In genomic region chr5:143871547-143872169, GRCm38 (mm10) we compare ENCODE assay signal across 24 mouse cellular contexts. TPM values are rescaled to one million over a fixed set of nuclear protein-coding genes. Genes with fewer than 3 reads are reported as not detected.
DNase-seq lines count a peak whose midpoint lies in the region; ATAC-seq and TF ChIP-seq lines count a peak whose summit lies in the region.
"Had no signal": no experiment of that assay in that cellular context is flagged by ENCODE, and none has a peak within 500 bp of the region (broad histone marks: within the 10 kb centered on the region; RNA-seq: fewer than 3 reads in every experiment).

No protein-coding gene starts in this region.

- no peak overlapping the region for H3K4me3 ChIP-seq in limb, embryonic 14.5 days (replicated peaks; ENCODE audit: low read length)
- no peak overlapping the region for H3K4me3 ChIP-seq in limb, embryonic 10.5 days
- H3K4me3 ChIP-seq in myocyte, result no peak overlapping the region
- H3K4me3 ChIP-seq: forebrain, embryonic 13.5 days; heart, embryonic 12.5 days; hindbrain, embryonic 10.5 days had no signal

- H3K27me3 ChIP-seq in limb, embryonic 14.5 days (ENCODE audit: control insufficient read depth, insufficient read depth, low read length), result no peaks in the 10 kb centered on the region
- no peaks in the 10 kb centered on the region for H3K27me3 ChIP-seq in limb, embryonic 10.5 days (ENCODE audit: low read depth, poor library complexity, severe bottlenecking)
- H3K27me3 ChIP-seq in myocyte (ENCODE audit: control insufficient read depth, insufficient read depth, insufficient read length), result no peaks in the 10 kb centered on the region
- H3K27me3 ChIP-seq: forebrain, embryonic 13.5 days; heart, embryonic 12.5 days had no signal

- no peaks in the 10 kb centered on the region for H3K9me3 ChIP-seq in limb, embryonic 14.5 days (ENCODE audit: control insufficient read depth, low read length)
- no peaks in the 10 kb centered on the region for H3K9me3 ChIP-seq in limb, embryonic 10.5 days (replicated peaks)
- H3K9me3 ChIP-seq: forebrain, embryonic 13.5 days; G1E; heart, embryonic 12.5 days; hindbrain, embryonic 10.5 days had no signal

- H3ac ChIP-seq in myocyte (ENCODE audit: control insufficient read depth, insufficient read length), result no peak overlapping the region

- H3K9ac ChIP-seq in limb, embryonic 14.5 days (ENCODE audit: low read depth, low read length, severe bottlenecking), result no peak overlapping the region
- H3K9ac ChIP-seq: forebrain, embryonic 13.5 days; forebrain, postnatal 0 days; heart, embryonic 12.5 days; hindbrain, embryonic 14.5 days had no signal

- ATAC-seq in limb, embryonic 14.5 days (ENCODE audit: low FRiP score, low read depth), result peak; percentile 55
- ATAC-seq: activated CD4-positive, CD25-positive, alpha-beta regulatory T cell, adult 4 months; forebrain, embryonic 13.5 days; forebrain, postnatal 0 days had no signal

- H3K79me2 ChIP-seq in myocyte (ENCODE audit: control insufficient read depth, insufficient read depth), result no peaks in the 10 kb centered on the region

- no peaks in the 10 kb centered on the region for H3K4me1 ChIP-seq in limb, embryonic 14.5 days (ENCODE audit: control insufficient read depth, insufficient read depth, low read length)
- no peaks in the 10 kb centered on the region for H3K4me1 ChIP-seq in limb, embryonic 10.5 days
- H3K4me1 ChIP-seq: forebrain, embryonic 13.5 days; heart, embryonic 12.5 days; hindbrain, embryonic 10.5 days had no signal

- WGBS in limb, embryonic 14.5 days, result 68% methylated on average over 11 of the region's 11 CpGs
- 92% methylated on average over 11 of the region's 11 CpGs for WGBS in limb, embryonic 10.5 days

- H3K36me3 ChIP-seq in limb, embryonic 14.5 days (ENCODE audit: control insufficient read depth, insufficient read depth, low read length), result peaks cover 35% of the 10 kb centered on the region
- peaks cover 50% of the 10 kb centered on the region for H3K36me3 ChIP-seq in limb, embryonic 10.5 days
- peaks cover 7% of the 10 kb centered on the region for H3K36me3 ChIP-seq in myocyte (ENCODE audit: control insufficient read depth, insufficient read depth)

- no peak overlapping the region for H3K27ac ChIP-seq in limb, embryonic 14.5 days (replicated peaks; ENCODE audit: low read depth, low read length)
- H3K27ac ChIP-seq in limb, embryonic 10.5 days, result no peak overlapping the region
- H3K27ac ChIP-seq: forebrain, embryonic 13.5 days; hindbrain, embryonic 10.5 days; hindbrain, embryonic 14.5 days had no signal

- DNase-seq in limb, embryonic 14.5 days (ENCODE audit: low spot score), result no peak
- no peak for DNase-seq in limb, embryonic 10.5 days (ENCODE audit: low spot score)
- peak; percentile 85 for DNase-seq in A20 (ENCODE audit: low read depth, low spot score)
- peak; percentile 18 for DNase-seq in R1 (ENCODE audit: low read depth, low spot score)
- no peak for DNase-seq in heart, adult 11 months
- DNase-seq in T-cell, adult 2 months (ENCODE audit: low spot score), result no peak
- no peak for DNase-seq in layer of hippocampus, postnatal 25 days (ENCODE audit: extremely low spot score in 1 of 2, low spot score in 1 of 2)
- DNase-seq: adrenal gland, postnatal 25 days; cerebellum, adult 2 months; cerebellum, postnatal 10 days; forebrain, postnatal 0 days; gastrocnemius, postnatal 14 days had no signal

- no peak for TF ChIP-seq POLR2A in limb, embryonic 14.5 days (IDR thresholded peaks at IDR 0.05; ENCODE audit: borderline replicate concordance, extremely low read depth, insufficient read depth, insufficient read length)
- TF ChIP-seq POLR2A in myocyte (IDR thresholded peaks at IDR 0.05; ENCODE audit: insufficient read length, low read depth), result no peak

- no peak overlapping the region for H3K4me2 ChIP-seq in limb, embryonic 14.5 days (replicated peaks; ENCODE audit: low read depth, low read length, severe bottlenecking)
- no peak overlapping the region for H3K4me2 ChIP-seq in myocyte (ENCODE audit: low read depth)
- H3K4me2 ChIP-seq: forebrain, embryonic 13.5 days; heart, embryonic 12.5 days; hindbrain, embryonic 14.5 days had no signal

TF ChIP-seq in myocyte, 11 proteins besides CTCF, POLR2A, EP300 and RAD21:
- TF ChIP-seq TCF12 (IDR thresholded peaks at IDR 0.05; ENCODE audit: insufficient read depth, poor library complexity, severe bottlenecking) (peak; percentile 2), POLR2AphosphoS2 (IDR thresholded peaks at IDR 0.05; ENCODE audit: insufficient read length, low read depth) (no peak), MYOG (IDR thresholded peaks at IDR 0.05; ENCODE audit: control insufficient read depth in 1 of 3, insufficient read depth in 1 of 3, insufficient read length in 2 of 3, low read depth in 2 of 3) (peak in 2 of 3 experiments; percentile 11 to 63), MAX (IDR thresholded peaks at IDR 0.05; ENCODE audit: low read depth) (no peak), MYOD1 (IDR thresholded peaks at IDR 0.05; ENCODE audit: control insufficient read depth in 1 of 3, insufficient read length in 2 of 3, low read depth in 2 of 3) (peak in 1 of 3 experiments; percentile 55), SRF (IDR thresholded peaks at IDR 0.05; ENCODE audit: control insufficient read depth, insufficient read length, low read depth) (no peak), E2F4 (IDR thresholded peaks at IDR 0.05; ENCODE audit: insufficient read depth) (no peak)

RNA-seq across cellular contexts. Expression of gene Ankrd61, which starts 25.8 kb away (rescaled TPM):
- polyA plus RNA-seq in limb, embryonic 14.5 days (2012; rRNA removed), result 0.36 and 0.54 TPM in 2 replicates
- 0.21 and 0.33 TPM in 2 replicates for polyA plus RNA-seq in limb, embryonic 14.5 days (2014; fragmentation: Nextera tagmentation; extraction: Ambion mirVana)
- 0.11 and 0.35 TPM in 2 replicates for polyA plus RNA-seq in limb, embryonic 10.5 days (2016; fragmentation: Nextera tagmentation; extraction: Ambion mirVana)
- polyA plus RNA-seq in myocyte (2012; fragmentation: generic; extraction: Trizol), result 0.25 TPM
- under 1 TPM in 1 of 2 experiments, not detected in 1; 0.15 TPM for total RNA-seq in layer of hippocampus, postnatal 25 days (2021)
- total RNA-seq: adrenal gland, adult 18-20 months; forebrain, postnatal 0 days; gastrocnemius, adult 18-20 months; gastrocnemius, postnatal 14 days; heart, adult 8-10 months; heart, postnatal 25 days had no signal
- polyA plus RNA-seq: G1E had no signal

RNA-seq across cellular contexts. Expression of gene Aimp2, which starts 38.0 kb away (rescaled TPM):
- 93.0 and 94.1 TPM in 2 replicates for polyA plus RNA-seq in limb, embryonic 14.5 days (2012; rRNA removed)
- 108 and 109 TPM in 2 replicates for polyA plus RNA-seq in limb, embryonic 14.5 days (2014; fragmentation: Nextera tagmentation; extraction: Ambion mirVana)
- polyA plus RNA-seq in limb, embryonic 10.5 days (2016; fragmentation: Nextera tagmentation; extraction: Ambion mirVana), result 128 and 149 TPM in 2 replicates
- polyA plus RNA-seq in myocyte (2012; fragmentation: generic; extraction: Trizol), result 109 TPM
- total RNA-seq in layer of hippocampus, postnatal 25 days (2021), result 10 to 100 TPM; 31.3 to 31.4 TPM

RNA-seq across cellular contexts. Expression of gene Pms2, which starts 38.1 kb away (rescaled TPM):
- 15.3 and 17.5 TPM in 2 replicates for polyA plus RNA-seq in limb, embryonic 14.5 days (2012; rRNA removed)
- polyA plus RNA-seq in limb, embryonic 14.5 days (2014; fragmentation: Nextera tagmentation; extraction: Ambion mirVana), result 25.9 and 27.0 TPM in 2 replicates
- 36.7 and 45.7 TPM in 2 replicates for polyA plus RNA-seq in limb, embryonic 10.5 days (2016; fragmentation: Nextera tagmentation; extraction: Ambion mirVana)
- polyA plus RNA-seq in myocyte (2012; fragmentation: generic; extraction: Trizol), result 2.5 TPM
- 10 to 100 TPM; 11.4 to 16.3 TPM for total RNA-seq in layer of hippocampus, postnatal 25 days (2021)

RNA-seq across cellular contexts. Expression of gene Eif2ak1, which starts 54.1 kb away (rescaled TPM):
- 24.7 and 25.8 TPM in 2 replicates for polyA plus RNA-seq in limb, embryonic 14.5 days (2012; rRNA removed)
- 40.6 and 44.8 TPM in 2 replicates for polyA plus RNA-seq in limb, embryonic 14.5 days (2014; fragmentation: Nextera tagmentation; extraction: Ambion mirVana)
- polyA plus RNA-seq in limb, embryonic 10.5 days (2016; fragmentation: Nextera tagmentation; extraction: Ambion mirVana), result 46.0 and 51.7 TPM in 2 replicates
- polyA plus RNA-seq in myocyte (2012; fragmentation: generic; extraction: Trizol), result 17.0 TPM
- total RNA-seq in layer of hippocampus, postnatal 25 days (2021), result 10 to 100 TPM; 41.3 to 41.7 TPM

RNA-seq across cellular contexts. Expression of gene Gm42421, which starts 56.3 kb away (rescaled TPM):
- 1.6 TPM in 2 replicates for polyA plus RNA-seq in limb, embryonic 14.5 days (2012; rRNA removed)
- polyA plus RNA-seq in limb, embryonic 14.5 days (2014; fragmentation: Nextera tagmentation; extraction: Ambion mirVana), result 0.76 and 1.6 TPM in 2 replicates
- polyA plus RNA-seq in limb, embryonic 10.5 days (2016; fragmentation: Nextera tagmentation; extraction: Ambion mirVana), result 0.40 and 0.83 TPM in 2 replicates
- polyA plus RNA-seq in myocyte (2012; fragmentation: generic; extraction: Trizol), result 0.08 TPM
- 1 to 10 TPM in 1 of 2 experiments, under 1 TPM in 1; 0.64 to 3.7 TPM for total RNA-seq in layer of hippocampus, postnatal 25 days (2021)
- total RNA-seq: adrenal gland, adult 18-20 months; gastrocnemius, adult 18-20 months; gastrocnemius, postnatal 14 days; heart, postnatal 25 days had no signal
- polyA plus RNA-seq: G1E; heart, embryonic 16.5 days had no signal

Comparison
In these comparisons a context has a peak if more than half of its experiments do, and no peak if none do; other contexts are left out.
1. DNase-seq: peak in A20 (single experiment) and R1 (single experiment); none in limb, embryonic 14.5 days (single experiment), limb, embryonic 10.5 days (single experiment), heart, adult 11 months (single experiment), T-cell, adult 2 months (single experiment) and layer of hippocampus, postnatal 25 days (0 of 2).